Mouse (Mus musculus) liver, embryonic 14.5 days (tissue): ENCODE data around the gene Smyd1.

Experiments used
- CTCF ChIP-seq: IDR thresholded peaks from 2 replicates; pipeline ENCODE4 v1.5.1; 2016; ENCODE audit warnings: antibody characterized with exemption, low read depth, control low read depth
- EP300 ChIP-seq: IDR thresholded peaks from 2 replicates; pipeline ENCODE4 v1.6.1; 2016; ENCODE audit warnings: antibody characterized with exemption, low read depth

GRCm38 (mm10) chr6:71361156-71361670, 39.2 kb upstream of the Smyd1 start:
- TF ChIP-seq CTCF = no peak
- no peak for TF ChIP-seq EP300
